Mouse (Mus musculus) ES-Bruce4 (cell line): ENCODE data around the gene Rab13. TPM values are rescaled to one million over a fixed set of nuclear protein-coding genes. Genes with fewer than 3 reads are reported as not detected.
"Not testable (repeated sequence)": the region's sequence is repeated elsewhere in the genome, so short reads cannot be mapped to it uniquely, and the experiment has no call there.

ENCODE experiments used
- H3K27ac ChIP-seq: 2 replicates; pipeline ENCODE4 v1.5.1; 2012; ENCODE audit warnings: low read length, inconsistent platforms; ENCODE audit not compliant: insufficient read depth
- H3K27me3 ChIP-seq: 2 replicates; pipeline ENCODE4 v1.6.1; 2012; ENCODE audit warnings: mild to moderate bottlenecking, low read length, inconsistent platforms; ENCODE audit not compliant: control insufficient read depth, poor library complexity, insufficient read depth, severe bottlenecking
- H3K36me3 ChIP-seq: 2 replicates; pipeline ENCODE4 v1.6.1; 2012; ENCODE audit warnings: inconsistent platforms, mild to moderate bottlenecking, low read length, moderate library complexity; ENCODE audit not compliant: control insufficient read depth, poor library complexity, insufficient read depth, severe bottlenecking
- H3K4me1 ChIP-seq: one replicate; pipeline ENCODE4 v1.8.1; 2011; ENCODE audit warnings: low read length; ENCODE audit not compliant: control insufficient read depth, insufficient read depth
- H3K4me3 ChIP-seq: 2 replicates; pipeline ENCODE4 v1.5.1; 2011; ENCODE audit warnings: low read depth, mild to moderate bottlenecking, low read length
- H3K9ac ChIP-seq: 2 replicates; pipeline ENCODE4 v1.6.1; 2012; ENCODE audit warnings: low read depth, mild to moderate bottlenecking, inconsistent platforms; ENCODE audit not compliant: poor library complexity, severe bottlenecking
- H3K9me3 ChIP-seq: replicated peaks from 2 replicates; pipeline ENCODE4 v1.6.1; 2012; ENCODE audit warnings: mild to moderate bottlenecking, low read length, inconsistent platforms; ENCODE audit not compliant: control insufficient read depth, poor library complexity, insufficient read depth, severe bottlenecking
- CTCF ChIP-seq: IDR thresholded peaks from one replicate; pipeline ENCODE4 v1.8.1; 2011; ENCODE audit warnings: low read depth, low read length
- EP300 ChIP-seq: IDR thresholded peaks from 2 replicates; pipeline ENCODE4 v1.6.1; 2011; ENCODE audit warnings: low read depth, low read length; ENCODE audit not compliant: insufficient read depth
- POLR2A ChIP-seq: IDR thresholded peaks from one replicate; pipeline ENCODE4 v1.8.1; 2011; ENCODE audit warnings: low read length; ENCODE audit not compliant: insufficient read depth
- polyA plus RNA-seq: library from polyadenylated mRNA; stranded (reverse); fragments of >200 nt; gene quantifications from 2 replicates; pipeline ENCODE4 v1.2.4, GENCODE M21; 2011; ENCODE audit warnings: low read depth; ENCODE audit not compliant: missing spikeins, insufficient read depth, insufficient read length

The Rab13 gene
- polyA plus RNA-seq, 1 experiment, result 12.4 TPM

GRCm38 (mm10) chr3:90247630-90247959 is 34.1 kb downstream of the Rab13 start:
- Histone ChIP-seq H3K9ac (peak overlapping the region; percentile 86), H3K4me1 (no peaks in the 10 kb centered on the region), H3K27ac (peak overlapping the region; percentile 92), H3K36me3 (peaks cover 10% of the 10 kb centered on the region; the same call in 1 of the 2 replicates), H3K4me3 (peak overlapping the region; percentile 69), H3K27me3 (no peaks in the 10 kb centered on the region), H3K9me3 (no peaks in the 10 kb centered on the region)
- TF ChIP-seq POLR2A (no peak), EP300 (no peak), CTCF (no peak)

DNA sequence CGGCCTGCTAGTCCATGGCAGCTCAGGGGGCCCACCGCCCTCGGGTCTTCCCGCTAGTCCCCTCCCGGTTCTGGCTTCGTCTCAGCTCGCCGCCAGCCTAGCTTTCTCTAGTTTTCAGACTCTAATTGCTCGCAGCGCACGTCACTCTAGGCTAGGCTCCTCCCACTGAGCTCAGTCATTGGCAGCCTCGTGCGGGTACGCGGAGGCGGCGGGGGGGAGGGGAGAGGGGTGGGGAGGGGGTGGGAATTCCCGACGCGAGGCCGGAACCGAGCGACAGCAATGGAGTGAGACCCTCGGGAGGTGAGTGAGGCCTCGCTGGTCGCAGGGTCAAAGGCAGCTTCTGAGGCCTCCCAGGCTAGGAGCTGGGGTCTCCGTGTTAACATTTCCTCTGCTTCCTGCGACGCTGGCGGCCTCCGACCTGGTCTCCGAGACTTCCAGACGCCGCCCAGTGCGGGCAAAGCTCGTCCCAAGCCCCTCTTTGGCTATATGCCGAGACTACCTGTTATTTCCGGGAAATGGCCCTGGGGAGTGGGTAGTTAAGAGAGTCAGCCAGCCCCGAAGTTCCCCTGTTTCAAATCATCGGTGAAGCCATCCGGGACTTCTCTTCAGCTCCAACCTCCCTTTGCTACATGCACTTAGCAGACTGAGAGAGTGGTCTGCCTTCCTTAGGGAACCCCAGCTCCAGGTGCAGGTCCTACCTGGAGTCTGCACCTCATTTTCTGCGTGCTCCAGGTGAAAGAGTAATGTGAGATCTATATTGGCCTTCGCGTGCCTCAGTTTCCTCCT is 34.7 kb downstream of the Rab13 start, which contains the start of gene Slc39a1:
TSS of gene Slc39a1 (plus strand) at position 213 of the 786 bp plus-strand sequence.
- peak within 1 kb of the TSS; percentile 86 for H3K9ac ChIP-seq
- H3K27ac ChIP-seq, result peak within 1 kb of the TSS; percentile 92
- TF ChIP-seq EP300 (no peak), CTCF (no peak), POLR2A (peak; percentile 61)
- H3K27me3 ChIP-seq, result no peaks in the 10 kb centered on the region
- H3K4me1 ChIP-seq, result no peaks in the 10 kb centered on the region
- peak within 1 kb of the TSS; percentile 96 for H3K4me3 ChIP-seq
- no peaks in the 10 kb centered on the region for H3K9me3 ChIP-seq
- peaks cover 10% of the 10 kb centered on the region; the same call in 1 of the 2 replicates for H3K36me3 ChIP-seq

GRCm38 (mm10) chr3:90248746-90249100 is 35.2 kb downstream of the Rab13 start:
- peak overlapping the region; percentile 55 for H3K27ac ChIP-seq
- TF ChIP-seq EP300, result no peak
- no peak for TF ChIP-seq CTCF
- TF ChIP-seq POLR2A, result no peak
- peak overlapping the region; percentile 96 for H3K4me3 ChIP-seq
- H3K27me3 ChIP-seq, result no peaks in the 10 kb centered on the region
- H3K36me3 ChIP-seq, result peaks cover 10% of the 10 kb centered on the region; the same call in 1 of the 2 replicates
- no peaks in the 10 kb centered on the region for H3K9me3 ChIP-seq
- peak overlapping the region; percentile 86 for H3K9ac ChIP-seq
- H3K4me1 ChIP-seq, result no peaks in the 10 kb centered on the region

- Histone ChIP-seq H3K27me3 (no peaks in the 10 kb centered on the region), H3K36me3 (peaks cover 10% of the 10 kb centered on the region; the same call in 1 of the 2 replicates), H3K9me3 (no peaks in the 10 kb centered on the region), H3K4me1 (no peaks in the 10 kb centered on the region), H3K9ac (no peak overlapping the region), H3K4me3 (no peak overlapping the region), H3K27ac (no peak overlapping the region)
- TF ChIP-seq CTCF (no peak), POLR2A (no peak), EP300 (no peak)
Observed at GRCm38 (mm10) chr3:90250791-90251190, 37.3 kb downstream of the Rab13 start.

- H3K9me3 ChIP-seq, H3K27ac ChIP-seq, H3K4me1 ChIP-seq, H3K27me3 ChIP-seq, H3K9ac ChIP-seq, H3K4me3 ChIP-seq: not testable (repeated sequence)
- peaks cover 10% of the 10 kb centered on the region; the same call in 1 of the 2 replicates for H3K36me3 ChIP-seq
Observed at GRCm38 (mm10) chr3:90251731-90252226, 38.3 kb downstream of the Rab13 start.

DNA sequence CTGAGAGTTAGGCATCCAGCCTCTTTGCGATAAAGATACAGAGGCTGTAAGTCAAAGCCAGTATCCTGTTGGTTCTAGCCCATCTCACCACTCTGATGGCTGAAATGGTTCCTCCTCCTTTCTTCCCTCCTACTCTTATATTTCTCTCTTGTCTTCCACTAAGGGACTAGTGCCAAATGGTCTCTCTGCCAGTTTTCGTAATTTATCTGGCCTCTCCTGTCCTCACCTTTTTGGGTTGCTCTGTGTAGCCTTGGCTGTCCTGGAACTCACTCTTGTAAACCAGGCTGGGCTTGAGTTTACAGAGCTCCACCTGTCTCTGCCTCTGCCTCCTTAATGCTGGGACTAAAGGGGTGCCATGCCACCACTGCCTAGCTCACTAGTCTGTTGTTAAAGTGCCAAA is 39.2 kb downstream of the Rab13 start:
- H3K27me3 ChIP-seq, H3K27ac ChIP-seq, H3K4me3 ChIP-seq, H3K9ac ChIP-seq, H3K9me3 ChIP-seq, H3K4me1 ChIP-seq: not testable (repeated sequence)
- H3K36me3 ChIP-seq, result peaks cover 10% of the 10 kb centered on the region

DNA sequence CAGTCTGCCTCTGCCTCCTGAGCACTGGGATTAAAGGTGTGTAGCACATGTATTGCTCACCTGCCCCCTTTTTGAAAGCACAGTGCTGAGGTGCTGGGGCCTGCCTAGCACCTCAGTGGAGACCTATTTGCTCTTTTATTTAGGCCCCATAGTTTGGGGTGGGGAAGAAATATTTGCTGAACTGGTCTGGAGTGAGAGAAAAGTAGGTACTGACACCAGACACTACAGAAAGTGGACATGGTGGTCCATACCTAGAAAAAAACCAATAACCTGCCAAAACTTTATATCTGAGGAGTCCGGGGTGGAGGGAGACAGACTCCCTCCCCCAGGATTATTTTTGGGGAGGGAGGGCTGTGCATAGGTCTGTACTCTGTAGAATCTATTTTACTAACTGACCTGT is 39.7 kb downstream of the Rab13 start:
- H3K4me3 ChIP-seq, H3K27me3 ChIP-seq: not testable (repeated sequence)

More for the DNA sequence above, 39.7 kb downstream of the Rab13 start:
- not testable (repeated sequence) for H3K9ac ChIP-seq, H3K4me1 ChIP-seq, H3K27ac ChIP-seq, H3K9me3 ChIP-seq
- H3K36me3 ChIP-seq, result peaks cover 14% of the 10 kb centered on the region
